Mouse (Mus musculus): ENCODE data around the gene Atp1a1. TPM values are rescaled to one million over a fixed set of nuclear protein-coding genes. Genes with fewer than 3 reads are reported as not detected.

Gene Atp1a1
- polyA plus RNA-seq (2014; fragmentation: Nextera tagmentation; extraction: Ambion mirVana), result 115 TPM in 2 replicates

GRCm38 (mm10) chr3:101604550-101605223 is at the start of gene Atp1a1:
TSS of gene Atp1a1 (minus strand) at chr3:101604684.
- under 1% methylated on average over 64 of the region's 64 CpGs for WGBS
- no peaks in the 10 kb centered on the region for H3K27me3 ChIP-seq (ENCODE audit: control insufficient read depth, insufficient read depth, low read length)
- no peaks in the 10 kb centered on the region for H3K9me3 ChIP-seq (ENCODE audit: control insufficient read depth, low read length)
- ATAC-seq (ENCODE audit: insufficient read depth, low FRiP score, low TSS enrichment) (peak; percentile 95), DNase-seq (ENCODE audit: low spot score) (peak; percentile 99)
- H3K4me2 ChIP-seq (ENCODE audit: low read depth), result peak within 1 kb of the TSS; percentile 70
- peak within 1 kb of the TSS; percentile 95 for H3K9ac ChIP-seq (ENCODE audit: low read length)
- H3K4me3 ChIP-seq (ENCODE audit: low read depth, low read length), result peak within 1 kb of the TSS; percentile 74
- H3K4me1 ChIP-seq (ENCODE audit: control insufficient read depth, insufficient read depth, low read length), result peaks cover 24% of the 10 kb centered on the region
- no peaks in the 10 kb centered on the region for H3K36me3 ChIP-seq (ENCODE audit: control insufficient read depth, insufficient read depth, low read length)
- H3K27ac ChIP-seq (ENCODE audit: low read depth, low read length), result peak within 1 kb of the TSS; percentile 94

GRCm38 (mm10) chr3:101653446-101653845 is 49.0 kb upstream of the Atp1a1 start:
- H3K9me3 ChIP-seq (ENCODE audit: control insufficient read depth, low read length), result no peaks in the 10 kb centered on the region
- H3K4me1 ChIP-seq (ENCODE audit: control insufficient read depth, insufficient read depth, low read length), result no peaks in the 10 kb centered on the region
- H3K27me3 ChIP-seq (ENCODE audit: control insufficient read depth, insufficient read depth, low read length), result no peaks in the 10 kb centered on the region
- no peaks in the 10 kb centered on the region for H3K36me3 ChIP-seq (ENCODE audit: control insufficient read depth, insufficient read depth, low read length)
- H3K27ac ChIP-seq (ENCODE audit: low read depth, low read length), result no peak overlapping the region
- H3K4me2 ChIP-seq (ENCODE audit: low read depth), result no peak overlapping the region
- WGBS, result 63% methylated on average over 7 of the region's 7 CpGs
- H3K4me3 ChIP-seq (ENCODE audit: low read depth, low read length), result no peak overlapping the region
- ATAC-seq (ENCODE audit: insufficient read depth, low FRiP score, low TSS enrichment) (no peak), DNase-seq (ENCODE audit: low spot score) (no peak)
- no peak overlapping the region for H3K9ac ChIP-seq (ENCODE audit: low read length)

DNA sequence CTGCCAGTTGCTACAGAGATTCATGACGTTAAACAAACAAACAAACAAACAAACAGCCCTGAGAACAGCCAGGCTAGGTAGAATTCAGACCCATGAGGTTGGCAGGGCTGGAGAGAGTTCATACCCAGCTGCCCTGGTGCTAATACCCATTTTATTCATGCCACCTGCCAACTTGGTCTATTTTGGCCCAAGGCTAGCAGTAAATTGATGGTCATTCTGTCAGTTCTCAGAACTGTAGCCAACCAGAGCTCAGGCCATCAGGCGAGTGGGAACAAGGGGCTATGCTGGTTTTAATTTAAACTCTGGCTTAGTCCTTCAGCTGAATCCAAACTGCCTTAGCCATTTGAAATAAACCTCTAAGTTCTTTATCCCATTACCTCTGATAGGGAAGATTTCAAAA is 48.5 kb upstream of the Atp1a1 start:
- no peaks in the 10 kb centered on the region for H3K27me3 ChIP-seq (ENCODE audit: control insufficient read depth, insufficient read depth, low read length)
- no peak for ATAC-seq (ENCODE audit: insufficient read depth, low FRiP score, low TSS enrichment)
- WGBS, result 71% methylated on average over 2 of the region's 2 CpGs

DNA sequence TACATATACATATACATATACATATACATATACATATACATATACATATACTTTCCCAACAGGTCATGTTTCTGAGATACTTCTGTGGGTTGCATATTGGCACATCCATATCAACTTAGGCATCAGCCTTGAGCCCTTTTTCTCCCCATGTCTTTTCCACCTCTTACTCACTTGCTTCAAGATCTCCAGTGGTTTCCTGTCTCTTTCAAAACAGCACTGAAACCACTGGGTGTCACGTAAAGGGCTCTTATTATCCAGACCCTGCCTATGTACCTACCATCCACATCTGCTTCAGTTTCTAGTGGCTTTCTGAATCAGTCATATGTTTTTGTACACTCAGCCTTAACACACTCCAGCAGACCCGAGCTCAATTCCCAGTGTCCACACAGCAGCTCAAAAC is 45.8 kb upstream of the Atp1a1 start:
- ATAC-seq (ENCODE audit: insufficient read depth, low FRiP score, low TSS enrichment) (no peak), DNase-seq (ENCODE audit: low spot score) (no peak)
- no peak overlapping the region for H3K9ac ChIP-seq (ENCODE audit: low read length)
- no peaks in the 10 kb centered on the region for H3K27me3 ChIP-seq (ENCODE audit: control insufficient read depth, insufficient read depth, low read length)
- no peak overlapping the region for H3K4me2 ChIP-seq (ENCODE audit: low read depth)
- no peaks in the 10 kb centered on the region for H3K4me1 ChIP-seq (ENCODE audit: control insufficient read depth, insufficient read depth, low read length)
- no peaks in the 10 kb centered on the region for H3K9me3 ChIP-seq (ENCODE audit: control insufficient read depth, low read length)
- no peaks in the 10 kb centered on the region for H3K36me3 ChIP-seq (ENCODE audit: control insufficient read depth, insufficient read depth, low read length)
- no peak overlapping the region for H3K27ac ChIP-seq (ENCODE audit: low read depth, low read length)
- WGBS, result 64% methylated on average over 2 of the region's 2 CpGs
- H3K4me3 ChIP-seq (ENCODE audit: low read depth, low read length), result no peak overlapping the region

More for the DNA sequence above, 48.5 kb upstream of the Atp1a1 start:
- no peaks in the 10 kb centered on the region for H3K4me1 ChIP-seq (ENCODE audit: control insufficient read depth, insufficient read depth, low read length)
- H3K9ac ChIP-seq (ENCODE audit: low read length), result no peak overlapping the region
- H3K4me3 ChIP-seq (ENCODE audit: low read depth, low read length), result no peak overlapping the region
- H3K27ac ChIP-seq (ENCODE audit: low read depth, low read length), result no peak overlapping the region
- H3K4me2 ChIP-seq (ENCODE audit: low read depth), result no peak overlapping the region
- DNase-seq (ENCODE audit: low spot score), result no peak
- H3K9me3 ChIP-seq (ENCODE audit: control insufficient read depth, low read length), result no peaks in the 10 kb centered on the region
- H3K36me3 ChIP-seq (ENCODE audit: control insufficient read depth, insufficient read depth, low read length), result no peaks in the 10 kb centered on the region

GRCm38 (mm10) chr3:101649271-101649670 is 44.8 kb upstream of the Atp1a1 start:
- DNase-seq (ENCODE audit: low spot score) (no peak), ATAC-seq (ENCODE audit: insufficient read depth, low FRiP score, low TSS enrichment) (no peak)
- Histone ChIP-seq H3K27ac (ENCODE audit: low read depth, low read length) (no peak overlapping the region), H3K9ac (ENCODE audit: low read length) (no peak overlapping the region), H3K27me3 (ENCODE audit: control insufficient read depth, insufficient read depth, low read length) (no peaks in the 10 kb centered on the region), H3K9me3 (ENCODE audit: control insufficient read depth, low read length) (no peaks in the 10 kb centered on the region), H3K4me1 (ENCODE audit: control insufficient read depth, insufficient read depth, low read length) (no peaks in the 10 kb centered on the region), H3K4me2 (ENCODE audit: low read depth) (no peak overlapping the region), H3K36me3 (ENCODE audit: control insufficient read depth, insufficient read depth, low read length) (no peaks in the 10 kb centered on the region), H3K4me3 (ENCODE audit: low read depth, low read length) (no peak overlapping the region)
- WGBS, result 81% methylated on average over 2 of the region's 2 CpGs

- Histone ChIP-seq H3K4me1 (ENCODE audit: control insufficient read depth, insufficient read depth, low read length) (no peaks in the 10 kb centered on the region), H3K27me3 (ENCODE audit: control insufficient read depth, insufficient read depth, low read length) (no peaks in the 10 kb centered on the region), H3K36me3 (ENCODE audit: control insufficient read depth, insufficient read depth, low read length) (no peaks in the 10 kb centered on the region), H3K9me3 (ENCODE audit: control insufficient read depth, low read length) (no peaks in the 10 kb centered on the region), H3K4me3 (ENCODE audit: low read depth, low read length) (no peak overlapping the region), H3K4me2 (ENCODE audit: low read depth) (no peak overlapping the region), H3K27ac (ENCODE audit: low read depth, low read length) (no peak overlapping the region), H3K9ac (ENCODE audit: low read length) (no peak overlapping the region)
- 79% methylated on average over 13 of the region's 13 CpGs for WGBS
- no peak for DNase-seq (ENCODE audit: low spot score)
- no peak for ATAC-seq (ENCODE audit: insufficient read depth, low FRiP score, low TSS enrichment)
Observed at GRCm38 (mm10) chr3:101648096-101648793, 43.8 kb upstream of the Atp1a1 start.

- 70% methylated on average over 5 of the region's 5 CpGs for WGBS
- H3K27me3 ChIP-seq (ENCODE audit: control insufficient read depth, insufficient read depth, low read length), result no peaks in the 10 kb centered on the region
- H3K4me2 ChIP-seq (ENCODE audit: low read depth), result no peak overlapping the region
- H3K4me3 ChIP-seq (ENCODE audit: low read depth, low read length), result no peak overlapping the region
- H3K36me3 ChIP-seq (ENCODE audit: control insufficient read depth, insufficient read depth, low read length), result no peaks in the 10 kb centered on the region
- H3K9ac ChIP-seq (ENCODE audit: low read length), result no peak overlapping the region
- no peaks in the 10 kb centered on the region for H3K4me1 ChIP-seq (ENCODE audit: control insufficient read depth, insufficient read depth, low read length)
- no peaks in the 10 kb centered on the region for H3K9me3 ChIP-seq (ENCODE audit: control insufficient read depth, low read length)
- no peak for ATAC-seq (ENCODE audit: insufficient read depth, low FRiP score, low TSS enrichment)
- no peak overlapping the region for H3K27ac ChIP-seq (ENCODE audit: low read depth, low read length)
- DNase-seq (ENCODE audit: low spot score), result no peak
Observed at GRCm38 (mm10) chr3:101646806-101647205, 42.3 kb upstream of the Atp1a1 start.

DNA sequence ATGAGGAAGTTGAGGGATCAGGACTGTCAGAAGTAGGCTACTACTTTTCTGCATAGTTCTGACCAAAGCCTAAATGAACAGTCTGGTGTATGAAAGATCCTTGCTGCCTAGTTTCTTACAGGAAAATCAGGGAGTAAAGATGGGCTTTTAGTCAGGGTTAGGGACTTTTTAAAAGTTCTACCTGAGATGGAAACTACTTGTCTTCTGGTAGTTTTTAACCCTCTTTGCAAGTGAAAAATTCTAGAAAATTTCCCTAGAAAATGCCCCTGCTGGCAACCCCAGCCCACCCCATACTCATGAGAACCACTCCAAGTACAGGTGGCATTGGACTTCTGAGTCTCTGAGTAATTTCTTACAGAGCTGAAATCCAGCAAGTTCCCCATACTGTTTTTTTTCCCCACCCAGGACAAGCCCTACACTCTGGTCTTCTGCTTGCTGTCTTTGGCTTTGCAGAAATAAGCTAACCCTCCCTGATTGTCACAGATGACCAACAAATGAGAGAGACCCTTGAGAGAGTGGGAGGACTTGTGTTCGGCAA is 41.2 kb upstream of the Atp1a1 start:
- WGBS, result 85% methylated on average over 1 of the region's 1 CpGs
- Histone ChIP-seq H3K4me2 (ENCODE audit: low read depth) (no peak overlapping the region), H3K4me3 (ENCODE audit: low read depth, low read length) (no peak overlapping the region), H3K27ac (ENCODE audit: low read depth, low read length) (no peak overlapping the region), H3K9ac (ENCODE audit: low read length) (no peak overlapping the region), H3K4me1 (ENCODE audit: control insufficient read depth, insufficient read depth, low read length) (no peaks in the 10 kb centered on the region), H3K36me3 (ENCODE audit: control insufficient read depth, insufficient read depth, low read length) (no peaks in the 10 kb centered on the region), H3K9me3 (ENCODE audit: control insufficient read depth, low read length) (no peaks in the 10 kb centered on the region), H3K27me3 (ENCODE audit: control insufficient read depth, insufficient read depth, low read length) (no peaks in the 10 kb centered on the region)
- no peak for ATAC-seq (ENCODE audit: insufficient read depth, low FRiP score, low TSS enrichment)
- DNase-seq (ENCODE audit: low spot score), result no peak
